Mouse (Mus musculus) hindbrain, embryonic 15.5 days (tissue): ENCODE data around the gene Psmd8. TPM values are rescaled to one million over a fixed set of nuclear protein-coding genes. Genes with fewer than 3 reads are reported as not detected.
A peak's percentile ranks its signal among the peaks of the same experiment; 100 is the strongest.
"Not testable (repeated sequence)": the region's sequence is repeated elsewhere in the genome, so short reads cannot be mapped to it uniquely, and the experiment has no call there.

Source experiments
- ATAC-seq: fragments of 200-750 bp; cut with Nextera tagmentation; 2 replicates; pipeline ENCODE4 v1.8.0; 2017; ENCODE audit warnings: low read depth, moderate number of reproducible peaks, moderate TSS enrichment; ENCODE audit not compliant: low FRiP score
- H3K27ac ChIP-seq: fragments of 300-500 bp; sonication (generic); replicated peaks from 2 replicates; pipeline ENCODE4 v1.5.1; 2015; ENCODE audit warnings: mild to moderate bottlenecking, inconsistent platforms
- H3K27me3 ChIP-seq: fragments of 300-500 bp; sonication (generic); 2 replicates; pipeline ENCODE4 v1.6.1; 2015; ENCODE audit warnings: control low read depth, inconsistent platforms
- H3K36me3 ChIP-seq: fragments of 300-500 bp; sonication (generic); 2 replicates; pipeline ENCODE4 v1.6.1; 2015; ENCODE audit warnings: control low read depth, inconsistent platforms
- H3K4me1 ChIP-seq: fragments of 300-500 bp; sonication (generic); replicated peaks from 2 replicates; pipeline ENCODE4 v1.6.1; 2015; ENCODE audit warnings: control low read depth, inconsistent platforms
- H3K4me2 ChIP-seq: fragments of 300-500 bp; sonication (generic); 2 replicates; pipeline ENCODE4 v1.6.1; 2015; ENCODE audit warnings: moderate library complexity, mild to moderate bottlenecking, inconsistent platforms
- H3K4me3 ChIP-seq: fragments of 300-500 bp; sonication (generic); 2 replicates; pipeline ENCODE4 v1.5.1; 2015; ENCODE audit warnings: mild to moderate bottlenecking, inconsistent platforms
- H3K9ac ChIP-seq: fragments of 300-500 bp; sonication (generic); 2 replicates; pipeline ENCODE4 v1.6.1; 2015; ENCODE audit warnings: inconsistent platforms
- H3K9me3 ChIP-seq: fragments of 300-500 bp; sonication (generic); 2 replicates; pipeline ENCODE4 v1.6.1; 2016; ENCODE audit warnings: control low read depth, inconsistent platforms
- WGBS: fragments of 180-500 bp; shearing (Covaris S2); methylation state at CpG from one replicate; pipeline ENCODE4 v1.1.7; 2015; 5-methylcytosine and 5-hydroxymethylcytosine counted together
- polyA plus RNA-seq: library from polyadenylated mRNA; unstranded; fragments of >200 nt; fragmentation: Nextera tagmentation; extraction: Ambion mirVana; gene quantifications from 2 replicates; pipeline ENCODE4 v1.2.1, GENCODE M21; 2015

The Psmd8 gene
- polyA plus RNA-seq, 1 experiment from 2014 or later, result 274 TPM

DNA sequence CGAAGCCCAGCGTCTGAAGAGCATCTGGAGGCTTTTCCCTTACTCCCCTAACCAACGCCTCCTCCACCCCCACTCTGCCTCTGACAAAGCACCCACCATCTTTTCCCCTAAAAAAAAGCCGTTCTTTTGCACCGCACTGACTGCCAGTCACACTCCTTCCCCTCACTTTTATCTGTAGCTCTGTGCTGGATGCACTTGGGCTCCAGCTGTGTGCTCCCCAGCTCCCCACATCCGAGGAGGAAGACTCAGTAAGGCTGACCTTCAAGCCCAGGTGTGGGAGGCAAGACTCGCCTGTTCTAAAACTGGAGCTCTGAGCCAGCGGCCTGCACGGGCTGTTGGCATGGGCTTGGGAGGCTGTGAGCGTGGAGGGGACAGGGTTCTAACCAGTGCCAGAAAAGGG, 29.0 kb downstream of the Psmd8 start:
- Histone ChIP-seq H3K4me1 (peaks cover 11% of the 10 kb centered on the region), H3K4me3 (no peak overlapping the region), H3K9ac (no peak overlapping the region), H3K9me3 (no peaks in the 10 kb centered on the region), H3K27ac (no peak overlapping the region), H3K4me2 (no peak overlapping the region), H3K27me3 (no peaks in the 10 kb centered on the region), H3K36me3 (0 out of 2 replicates have a peak, but pooled peaks cover 8% of the 10 kb centered on the region)
- WGBS, result 69% methylated on average over 10 of the region's 10 CpGs
- no peak for ATAC-seq

DNA sequence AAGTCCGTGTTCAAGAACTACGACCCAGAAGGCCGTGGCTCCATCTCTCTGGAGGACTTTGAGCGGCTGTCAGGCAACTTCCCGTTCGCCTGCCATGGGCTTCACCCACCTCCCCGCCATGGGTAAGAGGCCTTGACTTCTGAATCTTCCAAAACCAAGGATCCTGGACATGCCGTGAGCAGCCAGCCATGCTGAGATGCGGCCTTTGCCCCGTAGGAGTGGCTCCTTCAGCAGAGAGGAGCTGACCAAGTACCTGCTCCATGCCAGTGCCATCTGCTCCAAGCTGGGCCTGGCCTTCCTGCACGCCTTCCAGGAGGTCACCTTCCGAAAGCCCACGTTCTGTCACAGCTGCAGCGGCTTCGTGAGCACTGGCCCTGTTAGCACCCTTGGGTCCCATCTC, 31.7 kb downstream of the Psmd8 start:
- H3K36me3 ChIP-seq, result 0 out of 2 replicates have a peak, but pooled peaks cover 2% of the 10 kb centered on the region
- 95% methylated on average over 15 of the region's 15 CpGs for WGBS
- no peak overlapping the region for H3K4me3 ChIP-seq
- no peak for ATAC-seq
- H3K27me3 ChIP-seq, result no peaks in the 10 kb centered on the region
- H3K9me3 ChIP-seq, result no peaks in the 10 kb centered on the region
- H3K27ac ChIP-seq, result no peak overlapping the region
- H3K4me2 ChIP-seq, result no peak overlapping the region
- H3K9ac ChIP-seq, result no peak overlapping the region
- no peaks in the 10 kb centered on the region for H3K4me1 ChIP-seq

DNA sequence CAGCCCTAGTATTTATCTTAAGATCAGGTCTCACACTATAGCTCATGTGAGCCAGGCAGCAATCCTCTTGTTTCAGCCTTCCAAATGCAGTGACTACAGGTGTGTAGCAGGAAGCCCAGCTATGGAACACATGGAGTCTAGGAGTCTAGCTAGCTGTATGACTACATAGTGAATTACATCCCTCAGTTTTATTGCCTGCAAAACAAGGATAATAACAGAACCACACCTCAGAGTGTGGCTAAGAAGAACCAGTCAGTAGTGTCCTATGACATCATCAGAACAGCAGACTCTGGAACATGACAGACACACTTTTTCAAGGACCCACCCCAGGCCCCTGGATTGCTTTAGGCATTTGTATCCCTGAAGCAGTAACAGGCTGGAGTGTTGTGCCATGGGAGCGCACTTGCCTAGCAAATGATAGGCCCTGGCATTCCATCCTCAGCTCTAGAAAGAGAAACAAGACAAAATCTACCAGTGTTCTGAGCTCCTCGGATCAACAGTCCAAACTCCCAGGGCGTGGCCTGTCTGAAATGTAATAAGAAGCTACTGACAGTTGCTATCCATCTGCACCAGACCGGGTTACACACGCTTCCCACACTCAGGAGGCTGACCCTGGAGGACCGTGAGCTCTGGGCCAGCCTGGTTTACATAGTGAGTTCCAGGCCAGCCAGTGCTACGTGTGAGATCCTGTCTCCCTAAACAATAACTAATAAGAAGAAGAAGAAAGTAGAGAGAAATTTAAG, 33.7 kb downstream of the Psmd8 start:
- ATAC-seq, result no peak
- WGBS, result 86% methylated on average over 7 of the region's 7 CpGs

DNA sequence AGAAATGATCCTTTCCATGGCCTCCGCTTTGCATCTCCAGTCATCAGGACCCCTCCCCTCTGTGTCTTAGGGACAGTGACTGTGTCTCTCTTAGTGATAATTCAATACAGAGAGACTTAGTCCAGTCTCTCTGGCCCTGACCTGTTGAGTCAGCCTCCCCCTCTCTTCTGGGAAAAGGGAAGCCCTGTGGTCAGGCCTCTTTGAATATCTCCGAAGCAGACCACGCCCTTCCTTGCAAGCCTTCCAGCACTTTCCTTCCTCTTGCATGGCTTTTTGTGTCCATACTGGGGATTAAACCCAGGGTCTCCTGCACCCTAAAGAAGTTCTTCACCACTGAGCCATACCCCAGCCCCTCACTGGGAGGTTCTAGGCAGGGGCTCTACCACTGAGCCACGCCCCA, 36.5 kb downstream of the Psmd8 start:
- 93% methylated on average over 4 of the region's 4 CpGs for WGBS
- no peak for ATAC-seq
- no peak overlapping the region for H3K27ac ChIP-seq

More for the DNA sequence above, 33.7 kb downstream of the Psmd8 start:
- H3K4me1 ChIP-seq, result no peaks in the 10 kb centered on the region
- H3K27me3 ChIP-seq, result no peaks in the 10 kb centered on the region
- H3K9ac ChIP-seq, result no peak overlapping the region
- H3K4me3 ChIP-seq, result no peak overlapping the region
- H3K27ac ChIP-seq, result no peak overlapping the region
- H3K9me3 ChIP-seq, result no peaks in the 10 kb centered on the region
- no peaks in the 10 kb centered on the region for H3K36me3 ChIP-seq
- H3K4me2 ChIP-seq, result no peak overlapping the region

DNA sequence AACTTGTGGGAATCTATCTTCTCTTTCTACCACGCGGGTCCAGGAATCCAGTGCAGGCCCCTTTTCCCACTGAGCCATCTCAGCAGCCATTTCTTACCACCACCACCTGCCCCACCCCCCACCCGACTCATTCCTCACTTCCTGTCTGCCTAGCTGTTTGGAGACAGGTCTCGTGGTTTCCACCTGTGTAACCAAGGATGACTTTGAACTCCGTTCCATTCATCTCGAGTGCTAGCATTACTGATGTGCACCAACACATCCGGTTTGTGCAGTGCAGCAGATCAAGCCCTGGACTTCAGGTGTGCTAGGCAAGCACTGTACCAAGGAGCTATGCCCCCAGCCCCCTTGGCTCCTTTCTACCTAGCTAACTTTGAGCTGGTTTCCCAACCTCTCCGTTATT, 39.1 kb downstream of the Psmd8 start:
- Histone ChIP-seq H3K4me1 (no peaks in the 10 kb centered on the region), H3K36me3 (no peaks in the 10 kb centered on the region), H3K27ac (no peak overlapping the region), H3K27me3 (0 out of 2 replicates have a peak, but pooled peaks cover 6% of the 10 kb centered on the region), H3K9me3 (no peaks in the 10 kb centered on the region), H3K9ac (no peak overlapping the region), H3K4me3 (no peak overlapping the region), H3K4me2 (no peak overlapping the region)
- WGBS, result 88% methylated on average over 8 of the region's 8 CpGs
- ATAC-seq, result no peak

More for the DNA sequence above, 36.5 kb downstream of the Psmd8 start:
- Histone ChIP-seq H3K4me2 (no peak overlapping the region), H3K27me3 (no peaks in the 10 kb centered on the region), H3K9me3 (no peaks in the 10 kb centered on the region), H3K9ac (no peak overlapping the region), H3K4me3 (no peak overlapping the region), H3K36me3 (no peaks in the 10 kb centered on the region), H3K4me1 (no peaks in the 10 kb centered on the region)

DNA sequence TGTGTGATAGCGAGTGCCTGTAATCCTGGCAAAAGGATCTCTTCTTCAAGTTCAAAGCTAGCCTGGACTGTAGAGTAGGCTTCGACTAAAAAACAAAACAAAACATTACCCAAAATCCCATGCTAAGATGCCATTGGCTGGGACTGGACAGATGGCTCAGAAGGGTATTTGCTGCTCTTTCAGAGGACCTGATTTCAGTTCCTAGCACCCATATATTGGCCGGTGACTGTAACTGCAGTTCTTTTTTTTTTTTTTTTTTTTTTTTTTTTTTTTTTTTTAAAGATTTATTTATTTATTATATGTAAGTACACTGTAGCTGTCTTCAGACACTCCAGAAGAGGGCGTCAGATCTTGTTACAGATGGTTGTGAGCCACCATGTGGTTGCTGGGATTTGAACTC, 41.3 kb downstream of the Psmd8 start:
- H3K9me3 ChIP-seq, H3K4me2 ChIP-seq, H3K4me3 ChIP-seq, ATAC-seq, H3K4me1 ChIP-seq, H3K36me3 ChIP-seq, H3K27ac ChIP-seq, H3K9ac ChIP-seq: not testable (repeated sequence)
- peaks cover 19% of the 10 kb centered on the region; the same call in 1 of the 2 replicates for H3K27me3 ChIP-seq
- 97% methylated on average over 3 of the region's 4 CpGs for WGBS

DNA sequence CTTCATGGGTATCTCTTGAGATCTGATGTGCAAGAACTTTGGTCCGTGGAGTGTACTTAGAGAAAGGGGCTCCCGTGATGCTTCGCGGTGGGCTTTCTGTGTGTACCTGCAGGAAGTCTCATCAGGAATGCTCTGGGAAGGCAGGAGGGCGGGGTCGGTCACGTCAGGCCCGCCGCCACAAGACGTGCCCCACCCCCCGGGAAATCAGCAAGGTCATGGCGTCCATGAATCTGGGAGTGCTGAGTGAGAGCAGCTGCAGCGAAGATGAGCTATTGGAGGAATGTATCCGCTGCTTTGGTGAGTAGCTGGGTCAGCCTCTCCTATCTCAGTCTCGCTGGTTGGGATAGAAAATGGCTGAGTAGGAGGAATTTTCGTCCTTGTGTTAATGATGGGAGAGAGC, 43.1 kb downstream of the Psmd8 start:
- peaks cover 19% of the 10 kb centered on the region; the same call in 1 of the 2 replicates for H3K27me3 ChIP-seq
- peaks cover 7% of the 10 kb centered on the region for H3K4me1 ChIP-seq
- no peaks in the 10 kb centered on the region for H3K36me3 ChIP-seq
- no peak overlapping the region for H3K4me3 ChIP-seq
- no peak for ATAC-seq
- H3K4me2 ChIP-seq, result no peak overlapping the region
- no peak overlapping the region for H3K27ac ChIP-seq
- H3K9ac ChIP-seq, result no peak overlapping the region
- no peaks in the 10 kb centered on the region for H3K9me3 ChIP-seq
- WGBS, result 43% methylated on average over 16 of the region's 16 CpGs

DNA sequence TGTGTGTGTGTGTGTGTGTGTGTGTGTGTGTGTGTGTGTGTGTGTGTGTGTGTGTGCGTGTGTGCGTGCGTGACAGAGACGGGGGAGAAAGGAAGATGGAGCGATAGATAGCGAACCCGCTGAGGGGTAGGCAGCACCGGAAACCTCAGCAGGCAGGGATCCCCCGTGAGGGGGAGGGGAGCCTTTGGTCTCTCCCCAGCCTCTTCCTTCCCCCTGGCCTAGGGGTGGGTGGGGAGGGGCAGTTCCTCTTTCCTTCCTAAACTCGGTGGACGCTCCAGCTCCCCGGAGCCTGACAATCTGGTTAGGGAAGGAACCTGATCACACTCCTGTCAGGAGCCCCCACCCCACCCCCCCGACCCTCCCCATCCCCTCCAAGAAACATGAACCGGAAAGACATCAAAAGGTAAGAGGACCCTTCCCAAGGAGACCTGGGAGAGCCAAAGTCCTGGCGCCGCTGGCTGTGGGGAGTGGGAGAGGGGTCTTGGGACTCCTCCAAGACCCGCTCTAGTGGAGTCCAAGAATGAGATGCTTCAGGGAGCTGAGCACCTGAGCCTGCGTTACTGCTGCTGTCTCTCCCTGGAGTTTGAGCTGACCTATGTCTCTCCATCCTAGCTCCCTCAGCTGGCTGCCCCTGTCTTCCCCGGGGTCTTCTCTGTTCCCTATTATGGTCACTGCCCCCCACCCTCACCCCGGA, 45.7 kb downstream of the Psmd8 start, which contains the start of gene Rasgrp4:
Gene Rasgrp4, plus strand, starts transcription at position 159 of the 694 bp plus-strand sequence.
- Histone ChIP-seq H3K4me1 (peaks cover 7% of the 10 kb centered on the region), H3K36me3 (no peaks in the 10 kb centered on the region), H3K4me3 (peak within 1 kb of the TSS; percentile 20), H3K27ac (no peak within 1 kb of the TSS), H3K9me3 (no peaks in the 10 kb centered on the region), H3K9ac (no peak within 1 kb of the TSS), H3K27me3 (peaks cover 19% of the 10 kb centered on the region; the same call in 1 of the 2 replicates), H3K4me2 (peak within 1 kb of the TSS; percentile 55)
- ATAC-seq, result no peak; the same call in 1 of the 2 replicates
- 3% methylated on average over 15 of the region's 20 CpGs for whole genome bisulfite sequencing

DNA sequence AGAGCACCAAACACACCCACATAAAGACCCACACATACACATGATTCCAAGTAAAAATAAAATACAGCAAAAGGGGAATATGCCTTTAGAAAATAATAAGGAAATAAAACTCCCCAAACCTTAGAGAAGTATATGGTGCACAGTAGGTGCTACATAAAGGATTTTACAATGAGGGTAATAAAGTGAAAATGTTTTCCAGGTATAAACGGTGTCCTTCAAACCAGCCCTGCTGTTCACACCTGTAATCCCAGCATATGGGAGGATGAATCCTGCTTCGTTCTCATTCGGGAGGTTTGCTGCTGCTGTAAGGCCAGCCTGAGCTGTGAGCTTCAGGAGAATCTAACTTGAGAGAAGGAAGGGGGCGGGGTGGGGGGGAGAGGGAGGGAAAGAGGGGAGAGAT, 46.3 kb downstream of the Psmd8 start:
- Histone ChIP-seq H3K27ac (no peak overlapping the region), H3K9ac (no peak overlapping the region), H3K4me3 (peak overlapping the region; percentile 20; the same call in 1 of the 2 replicates), H3K4me2 (peak overlapping the region; percentile 55), H3K4me1 (peaks cover 7% of the 10 kb centered on the region), H3K36me3 (no peaks in the 10 kb centered on the region), H3K27me3 (peaks cover 19% of the 10 kb centered on the region; the same call in 1 of the 2 replicates), H3K9me3 (no peaks in the 10 kb centered on the region)
- WGBS, result 7% methylated on average over 4 of the region's 4 CpGs
- ATAC-seq, result no peak

DNA sequence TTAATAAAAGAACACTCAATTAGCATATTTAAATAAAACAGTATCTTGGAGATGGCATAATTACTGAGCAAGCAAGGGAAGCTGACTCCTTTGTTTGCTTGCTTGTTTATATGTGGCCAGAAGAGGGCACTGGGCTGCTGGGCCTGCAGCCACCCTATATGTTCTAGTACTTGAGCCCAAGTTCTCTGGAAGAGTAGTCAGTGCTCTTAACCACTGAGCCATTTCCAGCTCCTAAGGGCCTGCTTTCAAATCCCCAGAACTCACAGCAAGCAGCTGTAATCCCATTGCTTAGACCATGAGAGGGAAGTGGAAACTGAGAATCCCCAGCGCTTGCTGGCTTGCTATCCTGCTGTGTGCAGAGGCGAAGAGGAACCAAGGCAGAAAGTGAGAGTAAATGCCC, 51.8 kb downstream of the Psmd8 start:
- Histone ChIP-seq H3K4me2 (no peak overlapping the region), H3K9me3 (no peaks in the 10 kb centered on the region), H3K9ac (no peak overlapping the region), H3K4me1 (no peaks in the 10 kb centered on the region), H3K27ac (no peak overlapping the region), H3K27me3 (peaks cover 3% of the 10 kb centered on the region; the same call in 1 of the 2 replicates), H3K4me3 (no peak overlapping the region), H3K36me3 (no peaks in the 10 kb centered on the region)
- no peak for ATAC-seq
- 62% methylated on average over 2 of the region's 2 CpGs for WGBS

DNA sequence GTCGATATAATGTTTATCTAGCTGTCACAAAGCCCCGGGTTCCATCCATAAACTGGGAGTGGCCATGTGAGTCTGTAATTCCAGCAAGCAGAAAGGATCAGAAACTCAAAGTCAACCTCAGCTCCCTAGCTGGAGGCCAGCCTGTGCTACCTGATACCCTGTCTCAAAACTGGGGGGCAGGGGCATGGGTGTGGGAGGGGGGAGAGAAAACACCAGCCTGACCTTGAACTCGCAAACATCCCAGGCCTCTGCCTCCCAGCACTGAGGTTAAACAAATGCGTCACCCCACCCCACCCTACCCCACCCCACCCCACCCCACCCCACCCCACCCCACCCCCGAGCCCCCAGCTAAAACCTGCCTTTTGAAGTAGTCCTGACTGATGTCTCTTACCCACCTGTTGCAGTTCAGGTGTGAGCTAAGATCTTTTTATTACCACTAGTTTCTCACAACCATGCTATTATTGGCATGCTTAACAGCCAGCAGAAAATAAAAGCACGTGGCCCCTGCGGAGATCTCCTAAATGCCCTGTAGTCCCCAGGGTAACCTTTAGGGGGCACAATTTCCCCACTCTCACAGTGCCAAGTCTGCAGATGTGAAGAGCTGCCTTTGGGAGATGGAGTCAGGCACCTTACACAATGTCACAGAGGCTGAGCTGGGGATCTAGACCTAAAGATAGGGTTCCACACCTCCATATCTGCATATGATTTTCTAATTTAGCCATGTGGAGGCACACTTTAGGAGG, 54.2 kb downstream of the Psmd8 start:
- no peaks in the 10 kb centered on the region for H3K9me3 ChIP-seq
- 41% methylated on average over 7 of the region's 7 CpGs for WGBS
- no peak overlapping the region for H3K9ac ChIP-seq
- no peak overlapping the region for H3K4me2 ChIP-seq
- no peaks in the 10 kb centered on the region for H3K4me1 ChIP-seq
- ATAC-seq, result no peak
- H3K27me3 ChIP-seq, result peaks cover 3% of the 10 kb centered on the region; the same call in 1 of the 2 replicates
- no peaks in the 10 kb centered on the region for H3K36me3 ChIP-seq
- H3K27ac ChIP-seq, result no peak overlapping the region
- no peak overlapping the region for H3K4me3 ChIP-seq

DNA sequence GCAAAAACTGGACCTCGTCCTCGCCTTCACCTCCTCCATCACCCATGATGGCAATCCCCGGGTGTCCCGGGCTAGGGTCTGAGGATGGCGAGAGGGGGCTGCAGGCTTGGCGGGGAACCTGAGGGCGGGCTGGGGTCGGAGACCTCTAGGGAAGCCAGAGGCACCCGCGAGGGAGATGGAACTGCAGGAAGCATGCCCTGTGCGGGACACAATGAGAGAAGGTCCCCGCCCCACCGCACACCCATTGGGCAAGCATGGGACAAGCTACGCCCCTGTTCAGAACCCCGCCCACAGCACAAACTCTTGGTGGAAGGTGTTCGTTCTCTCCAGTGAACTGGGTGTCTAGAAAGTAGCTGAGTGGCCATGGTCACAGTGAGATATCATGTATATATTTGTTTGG, 55.5 kb downstream of the Psmd8 start, which contains the start of gene Ryr1:
Gene Ryr1, minus strand, starts transcription at position 210 of the 400 bp plus-strand sequence.
- Histone ChIP-seq H3K4me1 (no peaks in the 10 kb centered on the region), H3K4me3 (peak within 1 kb of the TSS; percentile 26), H3K27ac (no peak within 1 kb of the TSS), H3K27me3 (peaks cover 3% of the 10 kb centered on the region; the same call in 1 of the 2 replicates), H3K36me3 (no peaks in the 10 kb centered on the region), H3K9me3 (no peaks in the 10 kb centered on the region), H3K9ac (no peak within 1 kb of the TSS), H3K4me2 (peak within 1 kb of the TSS; percentile 53)
- ATAC-seq, result no peak
- WGBS, result under 1% methylated on average over 16 of the region's 16 CpGs
